Mouse (Mus musculus): ENCODE measurements around the gene Kcnma1.

- TF ChIP-seq POLR2A (IDR thresholded peaks at IDR 0.05; ENCODE audit: control insufficient read depth, low read depth, low read length): no peak
- TF ChIP-seq CTCF (IDR thresholded peaks at IDR 0.05; ENCODE audit: control insufficient read depth, insufficient read depth, insufficient replicate concordance, low read depth, low read length): no peak
Observed at GRCm38 (mm10) chr14:23839613-23840012, 174.7 kb downstream of the Kcnma1 start.

Measured in testis, adult 2 months (tissue).